Mouse (Mus musculus): ENCODE data around the gene Akap13.
A peak's percentile ranks its signal among the peaks of the same experiment; 100 is the strongest.

Gene Akap13

DNA sequence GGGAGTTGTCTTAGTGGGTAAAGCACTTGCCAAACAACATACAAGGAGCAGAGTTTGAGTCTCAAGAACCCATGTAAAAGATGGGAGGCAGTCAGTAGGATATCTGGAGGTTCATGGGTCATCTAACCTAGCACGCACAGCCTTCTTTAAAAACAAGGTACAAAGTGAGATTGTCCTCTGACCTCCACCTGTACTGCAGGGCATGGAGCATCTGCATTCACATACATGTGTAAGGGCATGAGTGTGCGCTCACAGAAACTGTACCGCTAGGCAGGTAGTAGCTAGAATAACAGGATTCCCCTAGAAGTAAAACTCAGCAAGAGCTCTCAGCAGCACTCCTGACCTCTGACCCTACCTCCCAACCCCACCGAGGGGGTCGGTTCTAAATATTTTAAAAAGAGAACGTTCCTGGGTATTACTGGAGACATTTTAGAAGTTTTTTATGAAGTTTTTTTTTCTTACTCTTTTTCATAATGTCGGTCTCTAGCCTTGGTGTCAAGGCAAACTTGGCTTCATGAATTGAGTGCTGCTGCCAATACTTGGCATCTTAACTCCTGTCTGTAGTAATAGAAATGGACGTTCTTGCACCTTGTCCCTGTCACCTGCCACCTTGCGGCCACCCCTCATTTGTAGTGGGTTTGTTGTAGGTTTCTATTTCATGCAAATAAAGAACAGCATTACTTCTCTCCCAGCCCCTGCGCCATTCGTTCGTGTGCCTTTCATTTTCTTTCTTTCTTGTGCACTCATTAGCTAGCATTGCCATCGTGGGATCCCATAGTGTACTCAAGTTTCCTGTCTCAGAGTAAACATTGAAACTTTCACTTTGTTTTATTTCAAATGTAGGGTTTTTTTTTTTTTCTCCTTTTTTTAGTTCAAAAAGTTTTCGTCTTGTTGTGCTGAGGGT lies 61.6 kb downstream of the Akap13 start:
- DNase-seq (ENCODE audit: low spot score): no peak

GRCm38 (mm10) chr7:75520531-75520930 lies 65.2 kb downstream of the Akap13 start:
- DNase-seq (ENCODE audit: low spot score): peak; percentile 31

DNA sequence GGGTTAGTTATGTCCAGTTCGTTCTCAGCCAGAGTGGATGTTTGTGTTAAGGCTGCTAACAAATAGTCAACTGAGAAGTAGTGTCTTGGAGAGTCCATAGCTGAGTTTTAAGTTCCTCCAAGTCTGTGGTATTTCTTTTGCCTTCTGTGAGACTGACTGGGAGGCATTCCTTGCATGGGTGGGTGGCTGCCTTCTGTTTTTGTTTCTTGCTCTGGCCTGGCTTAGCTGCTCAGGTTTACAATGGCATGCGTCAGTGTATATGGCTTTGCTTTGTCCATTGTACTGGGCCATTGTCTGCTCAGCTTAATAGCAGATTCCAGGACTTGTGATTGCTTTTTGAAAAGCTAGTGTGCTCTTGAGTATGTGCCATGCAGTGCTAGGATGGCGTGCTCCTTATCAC lies 65.9 kb downstream of the Akap13 start:
- DNase-seq (ENCODE audit: low spot score): no peak

- no peak for DNase-seq (ENCODE audit: low spot score)
Measured at GRCm38 (mm10) chr7:75522226-75522625, 66.9 kb downstream of the Akap13 start.

- DNase-seq (ENCODE audit: low spot score): no peak
Measured at GRCm38 (mm10) chr7:75524789-75525569, 69.6 kb downstream of the Akap13 start.

GRCm38 (mm10) chr7:75525716-75526401 lies 70.5 kb downstream of the Akap13 start:
- no peak for DNase-seq (ENCODE audit: low spot score)

- no peak for DNase-seq (ENCODE audit: low spot score)
Measured at GRCm38 (mm10) chr7:75528751-75529150, 73.4 kb downstream of the Akap13 start.

GRCm38 (mm10) chr7:75529857-75530437 lies 74.6 kb downstream of the Akap13 start:
- no peak for DNase-seq (ENCODE audit: low spot score)

- DNase-seq (ENCODE audit: low spot score): no peak
Measured at GRCm38 (mm10) chr7:75530642-75531041, 75.3 kb downstream of the Akap13 start.

- DNase-seq (ENCODE audit: low spot score): no peak
Measured at GRCm38 (mm10) chr7:75533079-75533478, 77.7 kb downstream of the Akap13 start.

GRCm38 (mm10) chr7:75536298-75536697 lies 81.0 kb downstream of the Akap13 start:
- DNase-seq (ENCODE audit: low spot score): no peak

DNA sequence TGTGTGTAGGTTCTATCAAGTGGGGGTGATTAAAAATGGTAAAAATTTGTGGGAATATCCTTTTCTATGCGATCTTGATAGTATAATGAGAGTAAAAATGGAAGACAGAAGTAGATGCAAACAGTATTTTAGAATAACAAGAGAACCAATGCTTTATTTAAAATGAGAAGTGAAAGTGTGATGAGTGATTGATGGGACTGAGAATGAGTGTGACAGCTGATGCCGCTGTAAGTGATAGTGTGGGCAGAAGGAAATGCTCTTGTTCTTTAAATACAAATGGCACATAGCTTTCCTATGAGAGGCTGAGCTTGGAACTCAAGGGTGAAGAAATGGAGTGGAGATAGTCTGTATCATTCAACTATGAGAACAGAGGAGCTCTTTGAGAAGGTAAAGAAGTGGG lies 82.2 kb downstream of the Akap13 start:
- no peak for DNase-seq (ENCODE audit: low spot score)

DNA sequence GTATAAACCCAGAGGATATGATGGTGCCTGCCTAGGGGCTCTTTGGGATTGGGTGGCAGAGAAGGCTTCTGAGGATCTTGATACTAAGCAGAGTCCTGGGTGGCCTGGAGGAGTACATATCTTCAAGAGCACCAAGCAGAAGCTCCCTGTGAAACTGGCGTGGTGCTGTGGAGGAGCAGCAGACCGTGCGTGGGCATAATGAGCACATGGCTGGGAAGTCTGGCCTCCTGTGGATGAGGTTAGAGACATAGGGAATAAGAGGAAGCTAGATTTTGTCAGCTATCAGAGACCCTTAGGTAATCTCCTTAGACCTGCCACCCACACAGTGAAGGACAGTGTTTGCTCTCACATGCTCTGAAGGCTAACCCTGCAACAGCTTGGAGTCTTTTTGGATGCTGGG lies 83.2 kb downstream of the Akap13 start:
- DNase-seq (ENCODE audit: low spot score): no peak

DNA sequence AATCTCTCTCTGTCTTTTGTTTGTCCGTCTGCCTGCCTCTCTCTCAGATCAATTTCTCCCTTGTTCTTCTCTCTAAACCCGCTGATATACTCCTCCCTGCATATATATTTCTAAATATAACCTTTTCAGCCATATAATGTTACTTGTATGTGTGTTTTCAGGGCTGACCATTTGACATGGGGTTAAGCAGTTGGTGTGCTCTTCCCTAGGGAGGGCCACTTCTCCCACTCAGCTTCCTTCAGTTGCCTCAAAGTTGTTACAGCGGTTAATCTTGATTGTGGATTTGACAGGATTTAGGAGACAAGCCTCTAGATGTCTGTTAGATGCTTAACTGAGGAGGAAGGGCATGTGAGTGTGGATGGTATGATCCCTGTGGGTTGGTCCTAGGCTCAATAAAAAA lies 83.8 kb downstream of the Akap13 start:
- DNase-seq (ENCODE audit: low spot score): no peak

DNA sequence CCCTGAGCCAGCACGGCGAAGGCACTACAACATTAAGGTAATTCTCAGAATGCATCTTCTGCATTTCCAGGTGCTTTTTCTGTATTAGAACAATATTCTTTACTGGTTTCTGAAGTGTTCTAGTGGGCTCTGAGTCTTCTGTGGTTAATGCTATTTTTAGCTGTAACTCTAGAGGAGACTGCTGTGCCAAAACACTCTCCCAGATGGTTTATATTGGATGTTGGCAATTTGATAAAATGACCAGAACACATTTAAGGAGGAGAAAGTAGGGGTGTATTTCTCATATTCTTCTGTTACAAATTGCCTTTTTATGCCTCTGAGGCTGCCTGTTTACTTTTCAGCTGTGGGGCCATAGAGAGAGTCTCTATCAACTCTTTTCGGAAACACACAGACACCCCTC lies 94.5 kb downstream of the Akap13 start:
- DNase-seq (ENCODE audit: low spot score): no peak

GRCm38 (mm10) chr7:75550791-75551336 lies 95.5 kb downstream of the Akap13 start:
- no peak for DNase-seq (ENCODE audit: low spot score)

GRCm38 (mm10) chr7:75553002-75553666 lies 97.8 kb downstream of the Akap13 start:
- peak; percentile 72 for DNase-seq (ENCODE audit: low spot score)

DNA sequence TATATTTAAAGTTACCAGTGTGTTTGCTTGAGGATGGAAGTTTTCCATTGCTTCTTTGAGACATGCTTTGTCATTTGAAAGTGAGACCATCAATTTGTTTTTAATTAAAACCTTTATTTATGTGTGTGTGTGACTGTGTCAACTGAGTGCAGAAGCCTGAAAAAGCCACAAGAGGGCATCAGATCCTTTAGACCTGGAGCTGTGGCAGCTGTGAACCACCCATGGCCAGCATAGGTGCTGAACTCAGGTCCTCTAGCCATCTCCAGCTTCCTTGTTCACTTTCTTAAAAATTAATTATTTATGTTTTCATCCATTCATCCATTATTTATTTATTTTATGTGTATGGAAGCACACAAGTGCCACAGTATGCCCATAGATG lies 98.3 kb downstream of the Akap13 start:
- no peak for DNase-seq (ENCODE audit: low spot score)

- DNase-seq (ENCODE audit: low spot score): no peak
Measured at GRCm38 (mm10) chr7:75554065-75554464, 98.7 kb downstream of the Akap13 start.

GRCm38 (mm10) chr7:75555940-75556339 lies 100.6 kb downstream of the Akap13 start:
- no peak for DNase-seq (ENCODE audit: low spot score)

GRCm38 (mm10) chr7:75558225-75558624 lies 102.9 kb downstream of the Akap13 start:
- no peak for DNase-seq (ENCODE audit: low spot score)

Data from testis, postnatal 14 days (tissue).